Mouse (Mus musculus) kidney, adult 2 months (tissue): ENCODE data around the gene Muc13.

Experiments
- CTCF ChIP-seq: fragments of 200-500 bp; conservative IDR thresholded peaks from 2 replicates; pipeline ENCODE4 v1.5.1; 2011; ENCODE audit warnings: low read depth, mild to moderate bottlenecking, control low read depth, low read length, moderate library complexity, mixed read lengths; ENCODE audit not compliant: insufficient read depth, insufficient read length
- POLR2A ChIP-seq: fragments of 200-500 bp; IDR thresholded peaks from one replicate; pipeline ENCODE4 v1.6.1; 2011; ENCODE audit warnings: low read depth, low read length, control low read depth

GRCm38 (mm10) chr16:33766757-33767156 lies 27.1 kb upstream of the Muc13 start:
- TF ChIP-seq CTCF (no peak), POLR2A (no peak)
